Mouse (Mus musculus): Measurements from ENCODE around the gene Nkain2.
"Not testable (repeated sequence)": the region's sequence is repeated elsewhere in the genome, so short reads cannot be mapped to it uniquely, and the experiment has no call there.

The Nkain2 gene

DNA sequence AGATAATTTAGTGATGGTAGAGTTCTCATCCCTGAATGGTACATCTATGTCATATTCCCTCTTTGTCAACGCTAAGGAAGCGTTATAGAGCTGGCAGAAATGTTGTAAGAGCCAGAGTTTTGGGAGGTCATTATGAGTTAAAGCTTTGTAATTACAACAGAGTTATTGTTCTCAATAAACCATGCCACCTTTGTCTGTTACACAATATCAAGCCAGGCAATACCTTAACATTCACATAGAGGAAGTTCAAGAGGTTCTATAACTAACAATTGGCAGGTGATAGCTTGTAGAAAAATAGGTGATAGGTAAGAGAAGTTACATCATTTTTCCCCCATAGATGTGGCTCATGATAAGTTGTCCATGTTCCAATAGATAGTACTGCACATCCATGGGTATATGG is 832.0 kb downstream of the Nkain2 start:
- DNase-seq (ENCODE audit: low read depth): no peak

GRCm38 (mm10) chr10:32052546-32053295 is 837.5 kb downstream of the Nkain2 start:
- no peak for DNase-seq (ENCODE audit: low read depth)

DNA sequence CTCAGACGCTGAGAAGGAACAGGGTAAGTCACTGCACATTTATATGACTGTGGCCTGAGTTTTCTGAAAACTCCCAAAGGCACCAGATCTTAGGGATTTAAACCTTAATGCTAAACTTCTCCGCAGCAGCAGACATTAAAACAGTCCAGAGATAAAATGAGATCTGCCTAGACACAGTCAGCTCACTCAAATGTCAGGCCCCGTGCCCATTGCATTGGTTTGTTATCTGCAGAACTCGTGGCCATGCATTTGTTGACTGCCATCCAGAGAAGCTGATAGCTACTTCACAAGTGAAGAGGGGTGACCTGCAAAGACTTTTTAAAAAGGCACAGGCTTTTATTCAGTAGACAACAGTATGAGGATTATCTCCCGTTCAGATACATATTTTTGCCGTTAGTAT is 838.2 kb downstream of the Nkain2 start:
- no peak for DNase-seq (ENCODE audit: low read depth)

DNA sequence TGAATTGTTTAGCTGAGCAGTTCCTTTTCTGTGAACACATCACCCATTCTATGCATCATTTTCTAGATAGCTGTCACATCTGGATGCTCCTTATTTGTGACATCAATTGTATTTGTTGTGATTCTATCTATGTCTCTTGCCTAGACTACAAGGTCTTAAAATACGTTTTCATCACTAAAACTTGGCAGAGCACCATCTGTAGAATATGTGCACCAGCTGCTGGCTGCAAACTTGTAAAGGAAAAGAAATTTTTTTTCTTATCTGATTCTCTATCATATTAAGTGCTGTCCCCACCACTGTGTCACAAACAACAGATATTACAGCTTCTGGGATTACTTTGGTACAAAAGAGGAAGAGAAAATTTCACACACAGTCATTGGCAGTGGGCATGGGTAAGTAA is 860.3 kb downstream of the Nkain2 start:
- DNase-seq (ENCODE audit: low read depth): no peak

GRCm38 (mm10) chr10:32018385-32018784 is 871.9 kb downstream of the Nkain2 start:
- no peak for DNase-seq (ENCODE audit: low read depth)

- DNase-seq (ENCODE audit: low read depth): no peak
Observed at GRCm38 (mm10) chr10:32001216-32001753, 889.0 kb downstream of the Nkain2 start.

DNA sequence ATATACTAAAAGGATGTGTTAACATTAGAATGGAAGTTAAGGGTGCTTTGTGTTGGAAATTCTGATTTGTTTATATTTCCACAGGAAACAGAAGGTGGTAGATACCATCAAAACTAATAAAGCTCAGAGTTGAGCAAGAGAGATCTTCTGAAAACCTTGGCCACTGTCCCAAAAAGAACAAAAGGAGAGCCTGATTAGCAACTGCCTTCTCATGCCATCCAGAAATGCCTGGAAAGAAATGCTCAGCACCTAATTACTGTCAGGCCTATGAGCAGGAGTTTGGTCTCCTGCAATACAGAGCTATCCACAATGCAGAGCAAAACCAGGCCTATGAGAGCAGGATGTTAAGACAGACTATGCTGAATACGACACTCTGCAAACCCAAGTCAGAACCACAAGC is 897.1 kb downstream of the Nkain2 start:
- peak; percentile 15 for DNase-seq (ENCODE audit: low read depth)

DNA sequence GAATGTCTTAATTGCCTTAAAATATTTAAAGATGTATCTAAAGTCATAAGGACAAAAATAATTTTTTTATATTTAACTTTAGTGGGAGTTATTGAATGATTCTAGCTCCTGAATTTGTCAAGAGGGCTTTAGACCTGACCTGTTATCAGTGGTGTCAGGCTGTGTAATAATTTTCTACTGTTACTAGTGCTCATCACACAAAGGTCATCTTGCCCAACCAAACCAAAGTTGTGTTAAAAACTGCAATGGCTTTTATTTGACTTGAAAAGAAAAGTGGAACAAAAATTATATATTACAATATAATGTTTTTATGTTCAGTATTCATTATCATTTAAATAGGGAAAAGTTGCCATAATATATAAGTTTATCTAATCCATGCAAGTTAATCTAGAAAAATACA is 911.9 kb downstream of the Nkain2 start:
- DNase-seq (ENCODE audit: low read depth): no peak

- no peak for DNase-seq (ENCODE audit: low read depth)
Observed at GRCm38 (mm10) chr10:31947178-31947726, 943.0 kb downstream of the Nkain2 start.

DNA sequence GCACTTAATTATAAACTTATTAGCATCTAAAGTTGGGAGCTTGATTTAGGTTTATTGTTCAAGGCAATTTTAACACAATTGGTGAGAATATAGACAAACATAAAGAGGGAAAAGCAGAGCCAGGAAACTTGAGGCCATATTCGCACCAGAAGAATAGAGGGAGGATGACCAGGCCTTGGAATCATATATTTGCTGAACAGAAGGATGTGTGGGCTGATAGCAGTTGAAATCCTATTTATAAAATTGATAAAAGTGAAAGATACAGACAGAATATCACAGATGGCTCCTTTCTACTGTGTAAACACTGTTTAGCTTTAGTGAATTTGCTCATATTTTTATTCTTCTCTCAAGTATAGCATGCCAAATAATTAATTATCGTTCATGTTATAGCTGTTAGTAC is 958.3 kb downstream of the Nkain2 start:
- DNase-seq (ENCODE audit: low read depth): no peak

DNA sequence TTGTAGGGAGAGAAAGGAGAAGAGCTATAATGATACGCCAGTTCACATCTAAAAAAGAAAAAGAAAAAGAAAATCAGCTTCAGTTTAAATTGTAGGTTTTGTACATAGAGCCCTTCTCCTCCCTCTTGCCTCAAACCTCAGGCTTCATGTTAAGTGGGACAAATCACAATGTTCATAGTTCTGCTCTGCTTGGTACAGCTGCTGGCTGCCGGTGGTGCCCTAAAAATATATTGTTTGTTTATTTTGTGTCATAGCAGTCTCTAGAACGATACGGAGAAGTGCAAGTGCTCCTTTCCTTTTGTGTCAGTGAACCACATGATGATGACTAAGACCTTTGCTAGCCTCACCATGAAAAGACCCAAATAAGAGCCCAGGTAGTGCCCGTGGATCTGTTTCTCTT is 962.6 kb downstream of the Nkain2 start:
- DNase-seq (ENCODE audit: low read depth): no peak

DNA sequence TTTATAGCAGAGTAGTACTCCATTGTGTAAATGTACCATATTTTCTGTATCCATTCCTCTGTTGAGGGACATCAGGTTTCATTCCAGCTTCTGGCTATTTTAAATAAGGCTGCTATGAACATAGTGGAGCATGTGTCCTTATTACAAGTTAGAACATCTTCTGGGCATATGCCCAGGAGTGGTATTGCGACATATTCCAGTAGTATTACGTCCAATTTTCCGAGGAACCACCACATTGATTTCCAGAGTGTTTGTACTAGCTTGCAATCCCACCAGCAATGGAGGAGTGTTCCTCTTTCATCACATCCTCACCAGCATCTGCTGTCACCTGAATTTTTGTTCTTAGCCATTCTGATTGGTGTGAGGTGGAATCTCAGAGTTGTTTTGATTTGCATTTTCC is 969.4 kb downstream of the Nkain2 start:
- DNase-seq (ENCODE audit: low read depth): not testable (repeated sequence)

DNA sequence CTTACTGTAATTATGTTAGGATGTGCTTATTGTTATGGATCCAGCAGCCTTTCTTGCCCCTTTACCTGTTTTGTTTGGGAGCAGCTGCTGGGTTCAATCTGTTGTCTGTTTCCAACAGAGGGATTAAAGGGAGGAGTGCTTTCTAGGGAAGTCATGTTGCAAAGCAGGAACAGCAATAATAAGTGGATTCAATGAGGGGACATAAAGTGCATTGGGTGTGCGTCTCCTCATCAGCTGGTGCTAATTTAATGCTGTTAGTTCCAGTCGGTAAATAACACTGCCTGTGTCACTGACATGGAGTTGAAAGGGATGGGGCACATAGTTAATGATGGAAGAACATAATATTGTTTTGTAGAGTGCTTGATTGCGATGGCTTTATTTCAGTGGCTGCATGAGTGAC is 982.8 kb downstream of the Nkain2 start:
- no peak for DNase-seq (ENCODE audit: low read depth)

DNA sequence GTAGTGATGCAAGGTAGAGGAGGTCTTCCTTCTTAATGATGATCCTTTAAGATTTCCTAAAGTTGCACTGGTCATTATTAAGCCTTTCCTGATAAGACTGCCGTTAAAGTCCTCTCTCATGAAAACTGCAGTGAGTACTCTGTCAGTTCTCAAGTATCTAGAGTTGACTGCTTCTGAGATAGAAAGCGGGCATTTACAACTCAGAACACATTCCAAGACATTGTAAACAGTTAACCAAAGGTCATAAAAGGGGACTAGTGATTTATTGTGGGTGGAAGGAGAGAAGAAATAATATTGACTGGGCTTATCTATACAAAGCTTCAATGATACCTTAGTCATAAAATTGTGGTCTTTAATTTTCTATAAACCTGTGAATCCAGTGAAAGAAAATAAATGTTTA is 990.8 kb downstream of the Nkain2 start:
- DNase-seq (ENCODE audit: low read depth): no peak

- no peak for DNase-seq (ENCODE audit: low read depth)
Observed at GRCm38 (mm10) chr10:31873323-31873895, 1016.9 kb downstream of the Nkain2 start.

DNA sequence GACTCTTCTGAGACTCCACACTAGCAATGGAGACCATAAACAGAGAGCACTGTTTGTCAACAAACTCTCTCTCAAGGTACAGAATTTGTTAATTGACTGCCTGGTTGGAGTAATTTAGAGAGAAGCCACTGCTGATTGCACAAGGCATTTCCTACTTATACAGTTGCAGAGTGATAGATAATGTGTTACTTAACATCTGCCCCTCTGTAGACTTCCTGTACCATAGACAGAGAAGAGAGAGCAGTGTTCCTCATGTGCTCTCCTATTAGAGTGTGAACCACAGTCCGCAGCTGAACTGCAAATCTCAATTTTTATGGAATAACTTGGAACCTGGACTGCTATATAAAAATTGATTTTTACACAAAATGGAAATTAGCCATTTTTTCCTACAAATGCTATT is 1022.0 kb downstream of the Nkain2 start:
- DNase-seq (ENCODE audit: low read depth): peak; percentile 22

- DNase-seq (ENCODE audit: low read depth): no peak
Observed at GRCm38 (mm10) chr10:31827041-31827440, 1063.2 kb downstream of the Nkain2 start.

- DNase-seq (ENCODE audit: low read depth): no peak
Observed at GRCm38 (mm10) chr10:31812543-31812942, 1077.7 kb downstream of the Nkain2 start.

- peak; percentile 76 for DNase-seq (ENCODE audit: low read depth)
Observed at GRCm38 (mm10) chr10:31742443-31743057, 1147.7 kb downstream of the Nkain2 start.

DNA sequence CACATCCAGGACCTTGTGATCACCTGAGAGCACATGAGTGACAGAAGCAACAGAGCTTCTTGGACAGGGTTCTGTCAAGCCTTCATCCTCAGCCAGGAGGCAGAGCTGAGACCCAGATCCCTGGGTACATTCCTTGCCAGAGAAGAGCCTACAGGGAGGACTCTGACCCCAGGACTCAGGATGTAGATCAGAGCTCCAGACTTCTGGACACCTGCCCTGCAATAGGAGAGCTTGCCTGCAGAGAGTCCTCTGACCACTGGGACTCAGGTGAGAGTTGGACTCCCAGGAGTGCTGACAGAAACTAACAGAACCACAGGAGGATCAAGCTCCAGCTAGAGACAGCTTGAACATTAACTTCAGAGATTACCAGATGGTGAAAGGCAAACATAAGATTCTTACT is 1162.2 kb downstream of the Nkain2 start:
- no peak for DNase-seq (ENCODE audit: low read depth)

GRCm38 (mm10) chr10:31647270-31647669 is 1243.0 kb downstream of the Nkain2 start:
- peak; percentile 67 for DNase-seq (ENCODE audit: low read depth)

GRCm38 (mm10) chr10:31646083-31646482 is 1244.2 kb downstream of the Nkain2 start:
- DNase-seq (ENCODE audit: low read depth): no peak
